Mouse (Mus musculus): ENCODE data around the gene Fam178b. TPM values are rescaled to one million over a fixed set of nuclear protein-coding genes. Genes with fewer than 3 reads are reported as not detected.

The Fam178b gene
- polyA plus RNA-seq, 1 experiment from 2014 or later = not detected

Small RNA genes lying within 50 kb of the gene (microRNA-seq; reads per million reads assigned to microRNA genes)
- not detected for gene Gm24133

Other genes starting within 250 kb of the Fam178b start
- gene Lman2l, start 237.9 kb downstream of the Fam178b start, polyA plus RNA-seq (2014; fragmentation: Nextera tagmentation; extraction: Ambion mirVana) = 35.1 and 38.2 TPM in 2 replicates
- gene Cnnm4, start 211.6 kb downstream of the Fam178b start, polyA plus RNA-seq (2014; fragmentation: Nextera tagmentation; extraction: Ambion mirVana) = 12.4 and 14.0 TPM in 2 replicates
- gene Cnnm3, start 171.3 kb downstream of the Fam178b start, polyA plus RNA-seq (2014; fragmentation: Nextera tagmentation; extraction: Ambion mirVana) = 5.2 and 5.6 TPM in 2 replicates
- 7.1 and 7.2 TPM in 2 replicates for gene Ankrd23, start 146.3 kb downstream of the Fam178b start, polyA plus RNA-seq (2014; fragmentation: Nextera tagmentation; extraction: Ambion mirVana)
- 0.28 TPM in 1 of 2 replicates, not detected in the other for gene Gm42417, start 143.8 kb downstream of the Fam178b start, polyA plus RNA-seq (2014; fragmentation: Nextera tagmentation; extraction: Ambion mirVana)
- gene Ankrd39, start 135.7 kb downstream of the Fam178b start, polyA plus RNA-seq (2014; fragmentation: Nextera tagmentation; extraction: Ambion mirVana) = 15.3 and 16.2 TPM in 2 replicates
- 3.6 and 4.6 TPM in 2 replicates for gene Sema4c, start 124.8 kb downstream of the Fam178b start, polyA plus RNA-seq (2014; fragmentation: Nextera tagmentation; extraction: Ambion mirVana)
- 528 and 531 TPM in 2 replicates for gene Cox5b, start 8.3 kb upstream of the Fam178b start, polyA plus RNA-seq (2014; fragmentation: Nextera tagmentation; extraction: Ambion mirVana)
- not detected in 2 replicates for gene 4933424G06Rik, start 27.0 kb upstream of the Fam178b start, polyA plus RNA-seq (2014; fragmentation: Nextera tagmentation; extraction: Ambion mirVana)
- 127 and 135 TPM in 2 replicates for gene Actr1b, start 31.2 kb upstream of the Fam178b start, polyA plus RNA-seq (2014; fragmentation: Nextera tagmentation; extraction: Ambion mirVana)
- 0.32 and 1.3 TPM in 2 replicates for gene Zap70, start 78.6 kb upstream of the Fam178b start, polyA plus RNA-seq (2014; fragmentation: Nextera tagmentation; extraction: Ambion mirVana)

Measured in neural tube, embryonic 11.5 days (tissue).